Mouse (Mus musculus): ENCODE results near the gene Olfr223.

DNA sequence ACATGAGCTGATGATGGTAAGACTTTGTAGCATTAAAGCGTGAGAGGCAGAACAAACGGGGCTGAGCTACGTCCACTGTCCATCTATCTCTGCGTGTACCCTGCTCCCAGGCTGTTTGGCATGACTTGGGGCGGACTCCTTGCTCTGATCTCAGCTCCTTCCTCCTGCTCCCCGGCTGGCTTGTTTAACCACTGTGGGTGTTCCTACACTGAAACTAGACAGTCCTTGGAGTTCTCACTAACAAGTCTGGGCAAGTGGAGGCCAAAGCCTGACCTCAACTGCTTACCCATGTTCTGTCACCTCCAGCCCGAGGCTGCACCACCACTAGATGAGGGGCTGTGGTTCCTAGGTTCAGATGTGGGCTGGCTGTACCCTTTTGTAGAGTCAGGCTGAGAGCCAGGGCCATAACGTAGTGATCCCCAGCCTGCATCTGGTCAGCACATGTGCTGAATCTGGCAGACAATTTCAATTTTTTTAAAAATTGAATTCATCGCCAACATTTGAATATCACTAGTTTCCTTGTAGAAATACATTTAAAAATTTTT lies 42.2 kb upstream of the Olfr223 start:
- no peak for TF ChIP-seq POLR2A (IDR thresholded peaks at IDR 0.05; ENCODE audit: borderline replicate concordance, control insufficient read depth, low read depth, low read length)
- TF ChIP-seq CTCF (IDR thresholded peaks at IDR 0.05; ENCODE audit: control insufficient read depth, insufficient read depth, low read length): no peak

Data from bone marrow, adult 2 months (tissue).